Mouse (Mus musculus) heart, postnatal 36 days (tissue): ENCODE results near the gene Chd6. TPM values are rescaled to one million over a fixed set of nuclear protein-coding genes. Genes with fewer than 3 reads are reported as not detected.
"Not testable (repeated sequence)": the region's sequence is repeated elsewhere in the genome, so short reads cannot be mapped to it uniquely, and the experiment has no call there.

Source experiments
- DNase-seq, 2 experiments: peaks; one replicate each; pipeline ENCODE4 v3.0.0; 2021 to 2022
- intact Hi-C: fragments of 180-260 bp; cut with DNase I; formaldehyde crosslinking; loops from one replicate; pipeline ENCODE4 v1.15.1; 2025
- total RNA-seq, 2 experiments: library from RNA; stranded (reverse); gene quantifications; 2 replicates each; pipeline ENCODE4 v1.2.3; 2021

Chd6 gene
- total RNA-seq, 2 experiments from 2014 or later, result 56.5 to 64.0 TPM

GRCm38 (mm10) chr2:160994181-160994580 lies 114.7 kb downstream of the Chd6 start:
- intact Hi-C loops, result no loop called here
- no peak for DNase-seq

- intact Hi-C loops, result no loop called here
- no peak for DNase-seq
These were observed 116.4 kb downstream of the Chd6 start for GRCm38 (mm10) chr2:160992465-160992864.

- intact Hi-C loops, result no loop called here
- no peak for DNase-seq
These were observed 118.4 kb downstream of the Chd6 start for GRCm38 (mm10) chr2:160990339-160991070.

- intact Hi-C loops, result no loop called here
- no peak for DNase-seq
These were observed 121.4 kb downstream of the Chd6 start for GRCm38 (mm10) chr2:160987503-160987902.

- intact Hi-C loops, result no loop called here
- DNase-seq, result no peak
These were observed 126.2 kb downstream of the Chd6 start for GRCm38 (mm10) chr2:160982636-160983035.

GRCm38 (mm10) chr2:160981791-160982190 lies 127.1 kb downstream of the Chd6 start:
- no peak for DNase-seq
- intact Hi-C loops, result no loop called here

- DNase-seq, result no peak
- intact Hi-C loops, result no loop called here
These were observed 130.2 kb downstream of the Chd6 start for GRCm38 (mm10) chr2:160978651-160979050.

- intact Hi-C loops, result no loop called here
- no peak for DNase-seq
These were observed 131.6 kb downstream of the Chd6 start for GRCm38 (mm10) chr2:160977248-160977647.

GRCm38 (mm10) chr2:160973648-160974215 lies 135.1 kb downstream of the Chd6 start:
- no peak for DNase-seq
- intact Hi-C loops, result no loop called here

GRCm38 (mm10) chr2:160972103-160972792 lies 136.6 kb downstream of the Chd6 start:
- DNase-seq, result no peak
- intact Hi-C loops, result no loop called here

- intact Hi-C loops, result no loop called here
- DNase-seq, result no peak
These were observed 146.7 kb downstream of the Chd6 start for GRCm38 (mm10) chr2:160962149-160962548.

GRCm38 (mm10) chr2:160960956-160961646 lies 147.8 kb downstream of the Chd6 start:
- no peak for DNase-seq
- intact Hi-C loops, result no loop called here

GRCm38 (mm10) chr2:160959901-160960300 lies 149.0 kb downstream of the Chd6 start:
- intact Hi-C loops, result no loop called here
- no peak for DNase-seq

- no peak for DNase-seq
- intact Hi-C loops, result no loop called here
These were observed 150.1 kb downstream of the Chd6 start for GRCm38 (mm10) chr2:160958737-160959136.

- intact Hi-C loops, result not testable (repeated sequence)
These were observed 151.1 kb downstream of the Chd6 start for GRCm38 (mm10) chr2:160957801-160958200.

GRCm38 (mm10) chr2:160957307-160957706 lies 151.6 kb downstream of the Chd6 start:
- intact Hi-C loops, DNase-seq: not testable (repeated sequence)

More at GRCm38 (mm10) chr2:160957801-160958200, 151.1 kb downstream of the Chd6 start:
- not testable (repeated sequence) for DNase-seq

- peak in 1 of 2 experiments; percentile 25 for DNase-seq
These were observed 153.5 kb downstream of the Chd6 start for GRCm38 (mm10) chr2:160955331-160955730.

GRCm38 (mm10) chr2:160954541-160954940 lies 154.3 kb downstream of the Chd6 start:
- intact Hi-C loops, result no loop called here
- no peak for DNase-seq

More at GRCm38 (mm10) chr2:160955331-160955730, 153.5 kb downstream of the Chd6 start:
- intact Hi-C loops, result no loop called here

- intact Hi-C loops, result no loop called here
- DNase-seq, result no peak
These were observed 155.6 kb downstream of the Chd6 start for GRCm38 (mm10) chr2:160953131-160953873.

GRCm38 (mm10) chr2:160951595-160951994 lies 157.3 kb downstream of the Chd6 start:
- intact Hi-C loops, result no loop called here
- DNase-seq, result no peak
